Mouse (Mus musculus): ENCODE results near the gene Mrpl12.

Mrpl12 gene

DNA sequence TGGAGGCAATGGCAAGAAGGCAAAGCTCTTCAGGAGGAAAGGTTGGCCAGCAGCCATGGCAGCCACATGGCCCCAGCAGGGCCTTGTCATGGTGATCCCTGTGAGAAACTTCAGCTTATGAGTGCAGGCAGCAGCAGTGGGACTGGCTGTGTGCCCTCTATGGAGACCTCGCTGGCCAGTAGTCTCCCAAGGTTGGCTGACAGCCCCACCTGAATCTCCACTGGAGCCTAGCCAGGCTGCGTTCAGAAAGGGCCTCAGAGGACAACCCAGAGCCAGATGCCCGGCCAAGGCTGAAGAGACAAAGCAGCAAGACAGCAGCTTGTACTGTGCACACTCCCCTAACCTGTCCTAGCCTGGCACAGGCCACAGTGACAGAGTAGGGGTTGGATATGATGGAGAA, 54.1 kb downstream of the Mrpl12 start:
- no peak for DNase-seq (ENCODE audit: low spot score in 2 of 2)

Measured in left cerebral cortex, adult 9 months (tissue).